Mouse (Mus musculus) heart, adult 2 months (tissue): ENCODE results near the gene Rpl26. TPM values are rescaled to one million over a fixed set of nuclear protein-coding genes. Genes with fewer than 3 reads are reported as not detected.
A peak's percentile ranks its signal among the peaks of the same experiment; 100 is the strongest.

Experiments used
- DNase-seq, 2 experiments: peaks; one replicate each; pipeline ENCODE4 v3.0.0; 2021
- H3K27ac ChIP-seq: fragments of 200-600 bp; 2 replicates; pipeline ENCODE4 v1.8.1; 2022
- H3K27me3 ChIP-seq: fragments of 200-500 bp; 2 replicates; pipeline ENCODE4 v1.6.1; 2012; ENCODE audit warnings: mild to moderate bottlenecking, low read length, inconsistent platforms, mixed read lengths; ENCODE audit not compliant: control insufficient read depth, insufficient read depth
- H3K36me3 ChIP-seq: fragments of 200-500 bp; 2 replicates; pipeline ENCODE4 v1.6.1; 2012; ENCODE audit warnings: low read length, inconsistent platforms; ENCODE audit not compliant: control insufficient read depth, insufficient read depth
- H3K4me1 ChIP-seq: fragments of 200-500 bp; 2 replicates; pipeline ENCODE4 v1.6.1; 2011; ENCODE audit warnings: low read length; ENCODE audit not compliant: control insufficient read depth, insufficient read depth
- H3K4me3 ChIP-seq: fragments of 200-600 bp; 2 replicates; pipeline ENCODE4 v1.8.1; 2022
- H3K79me2 ChIP-seq: fragments of 200-500 bp; replicated peaks from 2 replicates; pipeline ENCODE4 v1.6.1; 2012; ENCODE audit warnings: mild to moderate bottlenecking, inconsistent platforms, low read length, moderate library complexity, mixed read lengths; ENCODE audit not compliant: control insufficient read depth, insufficient read depth
- H3K9ac ChIP-seq: fragments of 200-500 bp; 2 replicates; pipeline ENCODE4 v1.6.1; 2012; ENCODE audit warnings: low read depth, mild to moderate bottlenecking, control low read depth, inconsistent platforms, low read length, mixed read lengths
- CTCF ChIP-seq: fragments of 200-600 bp; IDR thresholded peaks from 2 replicates; pipeline ENCODE4 v1.8.1; 2022; ENCODE audit warnings: antibody characterized with exemption, mild to moderate bottlenecking, moderate library complexity
- EP300 ChIP-seq: fragments of 200-500 bp; IDR thresholded peaks from 2 replicates; pipeline ENCODE4 v1.6.1; 2011; ENCODE audit warnings: low read depth, low read length, control low read depth; ENCODE audit not compliant: insufficient read depth
- POLR2A ChIP-seq: fragments of 200-500 bp; IDR thresholded peaks from 2 replicates; pipeline ENCODE4 v1.6.1; 2011; ENCODE audit warnings: mild to moderate bottlenecking, low read depth, low read length, control low read depth; ENCODE audit not compliant: insufficient read depth
- WGBS: fragments of 180-500 bp; shearing (Covaris S2); methylation state at CpG from one replicate; pipeline ENCODE4 v1.1.7; 2018; 5-methylcytosine and 5-hydroxymethylcytosine counted together
- intact Hi-C: fragments of 180-260 bp; cut with DNase I; formaldehyde crosslinking; loops from one replicate; pipeline ENCODE4 v1.15.1; 2025
- polyA plus RNA-seq: library from polyadenylated mRNA; depleted of rRNA; stranded (reverse); fragments of >200 nt; gene quantifications from 2 replicates; pipeline ENCODE4 v1.2.3, GENCODE M21; 2012
- total RNA-seq, 2 experiments: library from RNA; stranded (reverse); gene quantifications; 2 replicates each; pipeline ENCODE4 v1.2.3; 2021

Rpl26 gene
- total and polyA plus RNA-seq, 3 experiments: 494 to 707 (median 648) TPM

GRCm38 (mm10) chr11:68904375-68905137 is 3.2 kb downstream of the Rpl26 start:
- Histone ChIP-seq H3K36me3 (peaks cover 17% of the 10 kb centered on the region), H3K9ac (no peak overlapping the region), H3K27me3 (no peaks in the 10 kb centered on the region), H3K4me1 (peaks cover 11% of the 10 kb centered on the region), H3K27ac (no peak overlapping the region), H3K79me2 (no peaks in the 10 kb centered on the region), H3K4me3 (no peak overlapping the region)
- TF ChIP-seq EP300 (0 out of 2 replicates have a peak, but pooled peaks have one; percentile 53), POLR2A (no peak), CTCF (peak; percentile 96)
- intact Hi-C loops: loop anchor here (1.0 to 2.0 kb wide), 3 partner anchors 52 to 132 kb away; partner anchors contain the start of gene Arhgef15
- 71% methylated on average over 8 of the region's 8 CpGs for WGBS
- DNase-seq: peak; percentile 69 to 77

- no peaks in the 10 kb centered on the region for H3K79me2 ChIP-seq
- peaks cover 11% of the 10 kb centered on the region for H3K4me1 ChIP-seq
- intact Hi-C loops: loop anchor here (2.0 kb wide), 2 partner anchors 52 to 132 kb away; partner anchors contain the start of gene Arhgef15
- H3K9ac ChIP-seq: peak overlapping the region; percentile 28; the same call in 1 of the 2 replicates
- WGBS: 65% methylated on average over 3 of the region's 3 CpGs
- TF ChIP-seq CTCF (no peak), POLR2A (no peak), EP300 (no peak)
- no peaks in the 10 kb centered on the region for H3K27me3 ChIP-seq
- no peak overlapping the region for H3K4me3 ChIP-seq
- no peak for DNase-seq
- H3K27ac ChIP-seq: no peak overlapping the region
- H3K36me3 ChIP-seq: peaks cover 17% of the 10 kb centered on the region
Measured at GRCm38 (mm10) chr11:68905138-68905531, 3.8 kb downstream of the Rpl26 start.

- Histone ChIP-seq H3K9ac (no peak overlapping the region), H3K27ac (no peak overlapping the region), H3K79me2 (no peaks in the 10 kb centered on the region), H3K4me3 (no peak overlapping the region), H3K4me1 (peaks cover 11% of the 10 kb centered on the region), H3K27me3 (no peaks in the 10 kb centered on the region), H3K36me3 (peaks cover 17% of the 10 kb centered on the region)
- 87% methylated on average over 9 of the region's 9 CpGs for WGBS
- intact Hi-C loops: loop anchor here (1.0 to 2.0 kb wide), 3 partner anchors 51 to 131 kb away; partner anchors contain the start of gene Arhgef15
- DNase-seq: no peak
- TF ChIP-seq POLR2A (no peak; the same call in 1 of the 2 replicates), CTCF (no peak), EP300 (no peak)
Measured at GRCm38 (mm10) chr11:68905665-68906460, 4.5 kb downstream of the Rpl26 start.

- Histone ChIP-seq H3K79me2 (no peaks in the 10 kb centered on the region), H3K27ac (peak overlapping the region; percentile 48), H3K4me3 (no peak overlapping the region), H3K27me3 (no peaks in the 10 kb centered on the region), H3K36me3 (peaks cover 17% of the 10 kb centered on the region), H3K9ac (no peak overlapping the region), H3K4me1 (peaks cover 14% of the 10 kb centered on the region)
- DNase-seq: no peak
- intact Hi-C loops: loop anchor here (1.0 kb wide), 1 partner anchor 76 kb away; no protein-coding TSS in a partner anchor
- no peak for TF ChIP-seq CTCF
- no peak for TF ChIP-seq EP300
- TF ChIP-seq POLR2A: no peak
- 40% methylated on average over 4 of the region's 4 CpGs for WGBS
Measured at GRCm38 (mm10) chr11:68906461-68906790, 5.0 kb downstream of the Rpl26 start.

GRCm38 (mm10) chr11:68907251-68907650 is 5.9 kb downstream of the Rpl26 start:
- DNase-seq: no peak

More at GRCm38 (mm10) chr11:68907251-68907650, 5.9 kb downstream of the Rpl26 start:
- intact Hi-C loops: no loop called here
- TF ChIP-seq EP300: no peak
- no peak for TF ChIP-seq CTCF
- H3K4me1 ChIP-seq: peaks cover 17% of the 10 kb centered on the region
- peaks cover 17% of the 10 kb centered on the region for H3K36me3 ChIP-seq
- no peaks in the 10 kb centered on the region for H3K27me3 ChIP-seq
- no peaks in the 10 kb centered on the region for H3K79me2 ChIP-seq
- H3K4me3 ChIP-seq: no peak overlapping the region
- peak overlapping the region; percentile 48 for H3K27ac ChIP-seq
- no peak overlapping the region for H3K9ac ChIP-seq
- WGBS: 43% methylated on average over 3 of the region's 3 CpGs
